Mouse (Mus musculus): ENCODE results near the gene Gla.

GRCm38 (mm10) chrX:134610984-134611383 is 10.1 kb upstream of the Gla start:
- TF ChIP-seq GATA1 (IDR thresholded peaks at IDR 0.05; ENCODE audit: low read length): no peak
- TF ChIP-seq TAL1 (IDR thresholded peaks at IDR 0.05; ENCODE audit: low read length): no peak

Data from erythroblast, embryonic 14.5 days (primary cell).